Mouse (Mus musculus): Measurements from ENCODE around the gene Rnf186. TPM values are rescaled to one million over a fixed set of nuclear protein-coding genes. Genes with fewer than 3 reads are reported as not detected.
"Not testable (repeated sequence)": the region's sequence is repeated elsewhere in the genome, so short reads cannot be mapped to it uniquely, and the experiment has no call there.

Gene Rnf186
- total RNA-seq, 2 experiments from 2014 or later: not detected

DNA sequence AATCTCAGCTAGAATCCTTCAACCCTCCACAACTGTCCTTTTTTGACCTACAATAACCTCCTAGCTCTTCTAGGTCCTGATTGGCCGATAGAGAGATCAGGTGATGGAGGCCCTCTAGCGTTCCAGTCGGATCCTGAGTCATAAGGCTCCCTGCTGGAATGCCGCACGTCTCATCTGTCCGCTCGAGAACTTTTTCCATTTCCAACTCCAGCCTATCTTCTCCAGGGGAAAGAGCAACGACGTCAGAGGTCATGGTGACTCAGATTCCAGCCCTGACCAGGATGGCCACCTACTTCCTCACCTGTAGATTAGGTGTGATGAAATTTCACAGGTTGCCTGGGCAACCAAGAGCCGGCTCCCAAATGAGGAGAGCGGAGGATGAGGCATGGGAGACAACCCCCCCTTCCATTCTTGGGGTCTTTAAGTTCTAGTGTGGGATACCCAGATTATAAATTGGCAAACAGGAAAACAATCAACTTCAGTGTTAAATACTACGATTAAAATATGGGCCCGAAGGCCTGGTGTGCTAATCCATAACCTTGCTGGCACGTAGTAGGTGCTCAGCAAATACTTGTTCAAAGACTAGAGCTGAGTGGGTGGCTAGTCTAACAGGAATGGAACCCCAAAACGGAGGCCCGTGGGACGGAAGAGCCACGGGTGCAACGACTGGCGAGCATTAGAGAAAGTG, 5.4 kb downstream of the Rnf186 start:
- peak; percentile 79 to 80 for DNase-seq

DNA sequence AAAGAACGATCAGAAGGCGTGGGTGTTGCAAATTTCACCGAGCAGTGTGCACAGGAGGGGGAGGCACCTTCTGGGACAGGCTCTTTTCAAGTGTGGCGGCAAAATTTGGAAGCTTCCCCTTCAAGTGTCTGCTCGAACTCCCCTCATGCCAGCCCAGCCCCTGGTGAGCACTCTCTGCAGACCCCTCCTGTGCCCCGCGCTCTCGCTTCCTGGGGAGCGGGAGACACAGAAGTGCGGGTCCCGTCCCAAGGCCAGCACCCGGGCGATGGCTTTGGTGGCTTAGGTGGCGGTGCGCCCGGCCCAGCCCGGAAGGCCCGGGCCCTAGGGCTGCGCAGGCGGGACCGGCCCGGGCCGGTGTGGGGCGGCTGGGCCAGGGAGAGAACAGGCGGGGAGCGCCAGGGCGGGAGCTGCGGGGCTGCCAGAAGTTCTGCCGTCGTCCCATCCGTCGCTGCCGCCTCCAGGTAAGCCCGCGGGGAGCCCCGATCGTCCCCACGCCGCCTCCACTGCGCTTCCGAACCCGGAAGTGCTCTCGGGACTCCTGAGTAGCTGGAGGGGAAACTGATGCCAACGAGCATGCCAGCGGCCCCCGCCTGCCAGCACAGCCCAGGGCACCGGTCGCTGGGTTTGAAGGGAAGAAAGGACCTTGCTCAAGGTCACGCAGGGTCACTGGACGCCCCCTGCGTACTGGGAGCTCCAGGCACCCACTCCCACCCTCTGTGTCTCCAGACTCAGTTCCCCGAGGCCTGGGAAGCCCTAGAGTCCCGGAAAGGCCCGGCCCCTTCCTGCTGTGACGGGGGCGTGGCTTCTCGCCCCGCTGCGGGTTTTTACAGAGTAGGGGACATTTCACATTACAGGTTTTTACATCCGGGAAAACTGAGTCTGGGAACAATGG, 6.2 kb downstream of the Rnf186 start, which contains the start of gene Tmco4:
Gene Tmco4, plus strand, starts transcription at position 62 of the 892 bp plus-strand sequence.
- DNase-seq: peak; percentile 83 to 89

DNA sequence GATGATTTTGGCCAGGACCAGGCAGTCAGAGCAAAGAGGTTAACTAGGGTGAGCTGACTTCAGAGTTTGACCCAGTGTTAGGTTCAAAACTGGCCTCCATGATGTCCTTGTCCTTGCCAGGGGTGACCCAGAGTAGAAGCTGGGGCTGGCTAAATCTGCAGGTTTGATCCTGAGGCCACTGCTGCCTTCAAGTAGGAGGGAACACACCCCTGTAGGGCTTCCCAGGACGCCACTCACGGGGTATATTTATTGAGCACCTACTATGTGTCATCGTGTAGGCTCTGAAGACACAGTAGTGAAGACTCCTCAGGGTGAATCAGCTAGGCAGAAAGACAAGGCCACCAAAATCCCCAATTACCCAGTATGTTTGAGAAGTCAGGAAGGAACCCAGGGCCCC, 6.8 kb downstream of the Rnf186 start:
- DNase-seq: no peak

DNA sequence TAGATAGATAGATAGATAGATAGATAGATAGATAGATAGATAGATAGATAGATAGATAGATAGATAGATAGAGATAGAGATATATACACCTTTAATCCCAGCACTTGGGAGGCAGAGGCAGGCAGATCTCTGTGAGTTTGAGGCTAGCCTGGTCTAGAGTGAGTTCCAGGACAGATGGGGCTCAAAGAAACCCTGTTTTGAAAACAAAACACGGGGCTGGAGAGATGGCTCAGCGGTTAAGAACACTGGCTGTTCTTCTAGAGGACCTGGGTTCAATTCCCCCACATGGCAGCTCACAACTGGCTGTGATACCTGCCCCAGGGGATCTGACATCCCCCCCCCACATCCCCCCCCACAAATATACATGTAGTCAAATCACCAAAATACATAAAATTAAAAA, 7.6 kb downstream of the Rnf186 start:
- DNase-seq: not testable (repeated sequence)

- no peak for DNase-seq
Measured at GRCm38 (mm10) chr4:138975194-138975593, 8.3 kb downstream of the Rnf186 start.

DNA sequence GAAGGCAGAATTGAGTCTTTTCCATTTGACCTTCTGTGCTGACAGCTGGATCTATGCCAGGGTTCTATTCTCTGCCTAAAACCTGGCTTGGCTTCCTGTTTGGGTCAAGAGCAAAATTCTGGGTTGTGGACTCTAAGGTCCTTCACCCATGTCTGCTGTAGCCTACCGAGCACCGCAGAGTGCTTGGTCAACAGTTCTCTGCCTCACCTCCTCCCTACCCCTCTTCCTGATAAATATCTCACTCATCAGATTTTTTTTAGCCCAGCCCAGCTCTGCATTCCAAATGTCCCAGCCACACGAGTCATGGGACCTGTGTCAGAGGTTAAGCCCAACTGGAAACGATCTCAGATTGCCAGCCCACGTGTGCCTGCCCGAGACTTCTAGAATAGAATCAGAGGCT, 9.1 kb downstream of the Rnf186 start:
- no peak for DNase-seq

DNA sequence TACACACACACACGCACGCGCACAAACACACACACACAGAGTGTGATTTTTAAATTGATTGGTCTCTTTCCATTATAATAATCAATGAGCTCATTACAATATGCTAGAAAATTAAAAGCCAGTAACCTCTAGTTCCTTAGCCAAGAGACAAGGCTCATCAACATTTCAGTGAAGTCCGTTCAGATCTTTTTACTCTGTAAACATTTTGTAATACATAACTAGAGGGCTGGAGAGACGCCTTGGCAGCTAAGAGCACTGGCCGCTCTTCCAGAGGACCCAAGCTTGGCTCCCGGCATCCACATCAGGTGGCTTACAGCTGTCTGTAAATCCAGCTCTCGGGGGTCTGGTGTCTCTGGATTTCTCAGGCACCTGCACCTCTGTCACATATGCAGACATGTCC, 13.1 kb downstream of the Rnf186 start:
- no peak for DNase-seq

- no peak for DNase-seq
Measured at GRCm38 (mm10) chr4:138980771-138981420, 14.0 kb downstream of the Rnf186 start.

- DNase-seq: no peak
Measured at GRCm38 (mm10) chr4:138983422-138983821, 16.5 kb downstream of the Rnf186 start.

DNA sequence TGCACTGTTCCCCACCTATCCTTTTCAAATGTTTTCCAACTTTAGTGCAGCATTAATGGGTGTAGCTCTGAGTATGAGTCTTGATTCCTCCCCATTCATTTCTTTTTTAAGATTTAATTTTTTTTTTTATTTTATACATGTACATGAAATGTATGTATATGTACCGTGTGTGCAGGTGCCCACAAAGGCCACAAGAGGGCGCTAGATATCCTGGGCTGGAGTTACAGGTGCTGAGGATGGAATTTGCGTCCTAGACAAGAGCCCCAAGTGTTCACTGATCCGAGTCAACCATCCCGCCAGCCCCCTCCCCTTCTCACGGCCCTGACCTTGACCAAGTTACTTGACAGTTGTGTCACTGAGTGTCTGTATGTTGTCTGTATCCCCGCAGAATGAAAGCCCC, 17.8 kb downstream of the Rnf186 start:
- DNase-seq: no peak

- DNase-seq: no peak
Measured at GRCm38 (mm10) chr4:138986280-138986679, 19.4 kb downstream of the Rnf186 start.

DNA sequence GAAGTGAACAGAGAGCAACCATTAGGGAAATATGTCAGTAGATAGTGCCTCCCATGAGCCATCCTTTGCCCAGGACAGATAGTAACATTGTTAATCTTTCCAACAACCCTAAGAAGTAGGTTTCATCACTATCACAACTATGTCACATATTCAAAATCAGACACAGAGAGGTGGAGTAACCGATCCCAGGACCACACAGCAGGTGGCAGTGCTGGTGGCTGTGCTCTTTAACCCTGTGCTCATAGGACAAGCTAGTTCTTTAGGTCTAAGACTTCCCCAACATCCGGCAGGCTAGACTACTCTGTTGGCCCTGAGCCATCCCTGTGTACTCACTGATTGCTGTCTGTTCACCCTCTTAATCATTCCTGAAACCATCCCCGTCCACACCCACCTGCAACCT, 27.5 kb downstream of the Rnf186 start:
- DNase-seq: no peak

DNA sequence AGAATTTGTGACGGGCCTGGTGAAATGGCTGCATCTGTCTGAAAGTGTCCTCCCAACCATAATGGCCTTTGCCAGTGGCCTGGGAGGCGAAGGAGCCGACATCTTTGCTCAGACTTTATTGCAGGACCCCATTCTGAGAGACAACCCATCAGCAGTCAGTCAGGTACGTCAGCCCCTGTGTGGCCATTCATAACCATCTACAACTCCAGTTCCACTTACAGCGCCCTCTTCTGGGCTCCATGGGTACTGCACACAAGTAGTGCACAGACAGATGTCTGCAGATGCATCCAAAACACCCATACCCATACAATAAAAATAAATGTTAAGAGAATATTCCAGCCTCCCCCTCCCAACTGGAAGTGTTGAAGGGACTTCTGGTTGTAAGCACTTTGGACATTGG, 29.5 kb downstream of the Rnf186 start:
- DNase-seq: no peak

DNA sequence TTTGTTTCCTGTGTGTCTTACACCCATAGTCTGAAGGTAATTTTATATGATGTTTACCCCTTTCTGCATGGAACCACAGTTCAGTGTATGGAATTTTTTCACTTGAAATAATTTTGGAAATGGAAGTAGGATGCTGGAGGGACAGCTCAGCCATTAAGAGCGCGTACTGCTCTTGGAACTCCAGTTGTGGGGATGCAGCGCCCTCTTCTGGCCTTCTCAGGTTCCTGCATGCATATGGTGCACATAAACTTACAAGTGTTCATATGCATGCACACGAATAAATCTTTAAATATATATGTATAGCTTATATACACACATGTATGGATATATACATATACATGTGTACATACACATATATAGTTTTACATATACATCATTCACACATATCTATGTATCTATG, 30.2 kb downstream of the Rnf186 start:
- DNase-seq: no peak

DNA sequence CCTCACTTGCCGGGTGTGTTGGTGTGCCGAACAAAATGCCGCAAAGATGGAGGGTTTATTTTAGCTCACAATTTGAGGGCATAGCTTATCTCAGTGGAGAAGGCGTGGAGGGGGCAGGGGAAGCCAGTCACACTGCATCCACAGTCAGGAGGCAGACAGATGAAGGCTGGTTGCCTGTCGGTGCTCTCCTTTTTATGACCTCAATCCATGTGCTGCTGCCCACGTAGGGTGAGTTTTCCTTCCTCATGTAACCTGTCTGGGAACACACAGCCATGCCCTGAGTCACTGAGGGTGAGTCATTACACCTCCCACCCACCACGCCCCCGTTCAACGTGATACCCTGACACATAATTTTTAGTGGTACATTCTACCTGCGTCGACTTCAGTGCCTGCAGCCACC, 31.7 kb downstream of the Rnf186 start:
- no peak for DNase-seq

- DNase-seq: no peak
Measured at GRCm38 (mm10) chr4:139001026-139001425, 34.1 kb downstream of the Rnf186 start.

- DNase-seq: peak; percentile 59 to 67
Measured at GRCm38 (mm10) chr4:139001433-139001832, 34.5 kb downstream of the Rnf186 start.

DNA sequence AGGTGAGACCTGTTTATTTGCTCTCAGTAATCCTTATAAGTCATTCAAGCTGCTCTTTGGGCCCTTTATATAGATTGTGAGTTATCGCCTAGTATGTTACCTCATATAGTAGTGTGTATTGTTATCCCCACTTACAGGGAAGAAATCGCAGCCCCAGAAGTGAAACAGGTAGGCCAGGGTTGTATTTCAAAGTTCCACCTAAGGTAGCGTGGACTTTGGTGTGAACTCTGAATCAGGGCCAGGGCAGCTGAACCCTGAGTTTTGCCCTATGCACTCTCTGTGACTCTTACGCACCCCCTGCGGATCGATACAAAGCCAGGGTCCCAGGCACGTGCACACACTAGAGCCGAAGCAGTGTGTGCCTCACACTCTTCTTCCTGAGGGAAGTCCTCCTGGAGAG, 37.2 kb downstream of the Rnf186 start:
- DNase-seq: no peak

- DNase-seq: no peak
Measured at GRCm38 (mm10) chr4:139005214-139005613, 38.3 kb downstream of the Rnf186 start.

DNA sequence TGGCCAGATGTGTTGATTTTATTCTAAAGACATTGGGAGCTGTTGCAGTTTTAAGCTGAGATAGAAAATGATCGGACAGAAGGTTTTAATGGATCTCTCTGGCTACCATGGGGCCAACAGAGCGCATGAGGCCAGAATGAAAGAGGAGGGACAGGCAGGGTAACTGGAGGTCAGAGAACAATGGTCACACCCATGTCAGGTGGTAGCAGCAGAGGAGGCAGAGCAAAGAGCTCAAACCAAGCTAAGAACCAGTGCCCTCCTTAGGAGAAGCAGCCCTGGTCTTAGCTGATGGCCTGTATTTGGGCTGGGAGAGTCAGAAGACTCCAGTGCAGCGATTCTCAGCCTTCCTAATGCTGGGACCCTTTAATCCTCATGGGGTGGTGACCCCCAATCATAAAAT, 40.4 kb downstream of the Rnf186 start:
- DNase-seq: no peak

DNA sequence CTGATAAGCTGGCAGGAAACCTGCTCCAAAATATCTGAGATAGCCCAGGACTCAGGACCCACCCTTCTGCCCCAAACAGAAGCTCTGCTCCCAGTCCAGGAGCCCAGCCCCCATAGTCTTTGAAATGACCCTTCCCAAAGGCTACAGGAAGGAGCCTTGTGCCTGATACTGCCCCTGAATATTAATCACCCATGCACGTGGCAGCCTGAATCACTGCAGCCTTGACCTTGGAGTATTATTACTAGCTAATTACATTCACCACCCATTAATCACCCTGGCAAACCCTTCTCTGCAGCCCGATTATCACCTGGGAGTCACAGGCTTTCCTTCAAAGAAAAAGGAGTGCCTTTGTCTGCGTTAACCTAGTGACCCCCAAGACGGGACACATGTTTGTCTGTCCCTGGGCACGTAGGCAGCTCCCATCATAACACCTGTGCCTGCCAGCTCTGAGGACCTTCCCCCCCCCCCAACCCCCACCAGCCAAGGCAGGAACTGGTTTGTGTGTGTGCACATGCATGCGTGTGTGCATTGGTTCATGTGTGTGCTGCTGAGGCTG, 41.1 kb downstream of the Rnf186 start:
- peak; percentile 65 for DNase-seq

DNA sequence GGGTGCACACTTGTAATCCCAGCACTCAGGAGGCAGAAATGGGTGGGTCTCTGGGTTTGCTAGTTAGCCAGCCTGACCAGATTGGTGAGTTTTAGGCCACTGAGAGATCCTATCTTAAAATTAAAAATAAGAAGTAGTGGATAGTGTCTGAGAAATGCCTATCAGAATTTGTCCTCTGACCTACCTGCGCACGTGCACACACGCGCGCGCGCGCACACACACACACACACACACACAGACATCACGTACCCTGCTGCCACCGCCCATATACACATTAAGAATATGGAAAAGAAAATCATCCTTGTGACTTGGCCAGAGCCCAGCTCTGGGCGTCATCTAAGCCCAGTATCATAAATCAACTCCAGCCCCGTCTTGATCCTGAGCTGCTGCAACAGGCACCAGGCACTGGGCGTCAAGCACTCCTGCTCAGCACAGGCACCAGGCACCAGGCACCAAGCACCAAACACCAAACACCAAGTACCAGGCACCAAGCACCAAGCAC, 44.3 kb downstream of the Rnf186 start:
- DNase-seq: no peak
